ENCODE assay signal across 16 mouse cellular contexts in the genomic region with DNA sequence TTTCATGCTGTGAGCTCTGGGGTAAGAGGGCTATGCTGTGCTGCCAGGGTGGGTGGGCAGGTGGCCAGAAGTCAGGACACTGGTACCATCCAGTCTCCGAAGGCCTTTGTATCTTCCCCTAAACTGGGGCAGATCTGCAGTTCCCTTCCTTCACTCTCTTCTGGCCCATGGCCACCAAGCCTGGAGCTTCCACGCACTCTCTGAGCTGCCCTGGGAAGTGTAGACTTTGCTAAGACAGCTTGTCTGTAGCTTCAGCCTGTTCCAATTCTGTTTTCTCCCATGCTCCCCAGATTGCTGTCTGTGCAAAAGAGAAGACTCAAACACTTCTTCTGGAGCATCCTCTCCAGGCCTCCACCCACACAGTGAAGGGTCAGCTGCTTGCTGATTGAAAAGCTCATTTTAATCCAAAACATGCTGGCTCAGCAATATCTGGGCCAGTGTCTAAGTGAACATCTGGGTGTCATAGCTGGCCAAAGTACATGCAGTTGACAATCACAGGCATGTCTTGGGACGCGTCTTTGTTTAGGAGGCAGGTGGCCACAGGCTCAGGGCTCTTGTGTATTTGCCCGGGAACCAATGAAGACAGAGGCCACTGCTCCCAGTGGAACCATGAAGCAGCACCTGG.
DNase-seq lines count a peak whose midpoint lies in the region; TF ChIP-seq lines count a peak whose summit lies in the region.
"Had no signal": no experiment of that assay in that cellular context is flagged by ENCODE, and none has a peak within 500 bp of the region (broad histone marks: within the 10 kb centered on the region; RNA-seq: fewer than 3 reads in every experiment).

No protein-coding gene starts in this region.

- intact Hi-C loops in left cerebral cortex, postnatal 14 days (cut with DNase I): no loop called here
- intact Hi-C loops in left cerebral cortex, adult 2 months (cut with DNase I): loop anchor here (5.0 kb wide), 3 partner anchors 88 to 377 kb away; a partner anchor contains a TSS

- no peak overlapping the region for H3K27ac ChIP-seq in left cerebral cortex, adult 2 months
- no peak overlapping the region for H3K27ac ChIP-seq in layer of hippocampus, adult 2 months
- H3K27ac ChIP-seq: hindbrain, embryonic 10.5 days; kidney, postnatal 0 days; limb, embryonic 15.5 days had no signal

- peak; percentile 26 for DNase-seq in gastrocnemius, postnatal 10 days
- DNase-seq in gastrocnemius, adult 18-20 months (ENCODE audit: low spot score): no peak
- DNase-seq in left cerebral cortex, postnatal 14 days (ENCODE audit: low spot score in 2 of 2): peak; percentile 39 to 62
- no peak for DNase-seq in left cerebral cortex, adult 2 months (ENCODE audit: extremely low spot score in 1 of 2, low spot score in 2 of 2)
- peak; percentile 15 to 17 for DNase-seq in layer of hippocampus, adult 2 months (ENCODE audit: low spot score in 2 of 2)
- DNase-seq in telencephalon, adult 2 months (ENCODE audit: low read depth, low spot score): peak; percentile 26
- no peak for DNase-seq in spleen, adult 18-20 months
- DNase-seq: adrenal gland, postnatal 10 days; cerebellum, adult 2 months; lung, adult 18-20 months; lung, postnatal 36 days; thymus, adult 2 months had no signal

- H3K4me3 ChIP-seq in left cerebral cortex, adult 2 months: no peak overlapping the region
- no peak overlapping the region for H3K4me3 ChIP-seq in layer of hippocampus, adult 2 months
- H3K4me3 ChIP-seq: erythroblast, embryonic 14.5 days; hindbrain, embryonic 10.5 days; limb, embryonic 15.5 days had no signal

- no peak for TF ChIP-seq CTCF in left cerebral cortex, adult 2 months (IDR thresholded peaks at IDR 0.05)
- TF ChIP-seq CTCF in layer of hippocampus, adult 2 months (conservative IDR thresholded peaks at IDR 0.05): no peak

Comparison
In these comparisons a context has a peak if more than half of its experiments do, and no peak if none do; other contexts are left out.
1. DNase-seq: peak in gastrocnemius, postnatal 10 days (single experiment), left cerebral cortex, postnatal 14 days (2 of 2), layer of hippocampus, adult 2 months (2 of 2) and telencephalon, adult 2 months (single experiment); none in gastrocnemius, adult 18-20 months (single experiment), left cerebral cortex, adult 2 months (0 of 2) and spleen, adult 18-20 months (0 of 2).